Mouse (Mus musculus): Measurements from ENCODE around the gene Gm9887.

- TF ChIP-seq CTCF (IDR thresholded peaks at IDR 0.05; ENCODE audit: extremely low read depth, insufficient read depth, low read length) (no peak), POLR2A (IDR thresholded peaks at IDR 0.05; ENCODE audit: extremely low read depth, insufficient read depth, low read length) (no peak)
These were observed 573 bp upstream of the Gm9887 start for GRCm38 (mm10) chr12:69372731-69373331.
